Mouse (Mus musculus) midbrain, embryonic 12.5 days (tissue): ENCODE data around the gene Armc8. TPM values are rescaled to one million over a fixed set of nuclear protein-coding genes. Genes with fewer than 3 reads are reported as not detected.
A peak's percentile ranks its signal among the peaks of the same experiment; 100 is the strongest.

Experiments
- ATAC-seq: fragments of 200-750 bp; cut with Nextera tagmentation; 2 replicates; pipeline ENCODE4 v1.8.0; 2017; ENCODE audit warnings: low read depth, moderate TSS enrichment, moderate library complexity; ENCODE audit not compliant: low FRiP score
- H3K27ac ChIP-seq: fragments of 300-500 bp; sonication (generic); replicated peaks from 2 replicates; pipeline ENCODE4 v1.5.1; 2016; ENCODE audit warnings: mild to moderate bottlenecking
- H3K27me3 ChIP-seq: fragments of 300-500 bp; sonication (generic); 2 replicates; pipeline ENCODE4 v1.6.1; 2016; ENCODE audit warnings: mild to moderate bottlenecking
- H3K36me3 ChIP-seq: fragments of 300-500 bp; sonication (generic); 2 replicates; pipeline ENCODE4 v1.6.1; 2016
- H3K4me1 ChIP-seq: fragments of 300-500 bp; sonication (generic); 2 replicates; pipeline ENCODE4 v1.6.1; 2016
- H3K4me2 ChIP-seq: fragments of 300-500 bp; sonication (generic); replicated peaks from 2 replicates; pipeline ENCODE4 v1.6.1; 2016; ENCODE audit warnings: mild to moderate bottlenecking, moderate library complexity
- H3K4me3 ChIP-seq: fragments of 300-500 bp; sonication (generic); 2 replicates; pipeline ENCODE4 v1.5.1; 2016; ENCODE audit warnings: mild to moderate bottlenecking
- H3K9ac ChIP-seq: fragments of 300-500 bp; sonication (generic); replicated peaks from 2 replicates; pipeline ENCODE4 v1.6.1; 2016; ENCODE audit warnings: mild to moderate bottlenecking, moderate library complexity
- H3K9me3 ChIP-seq: fragments of 300-500 bp; sonication (generic); 2 replicates; pipeline ENCODE4 v1.6.1; 2016; ENCODE audit warnings: mild to moderate bottlenecking
- WGBS: fragments of 180-500 bp; shearing (Covaris S2); methylation state at CpG from one replicate; pipeline ENCODE4 v1.1.7; 2016; 5-methylcytosine and 5-hydroxymethylcytosine counted together
- polyA plus RNA-seq: library from polyadenylated mRNA; unstranded; fragments of >200 nt; fragmentation: Nextera tagmentation; extraction: Ambion mirVana; gene quantifications from 2 replicates; pipeline ENCODE4 v1.2.1, GENCODE M21; 2016

Gene Armc8
- polyA plus RNA-seq, 1 experiment from 2014 or later: 40.9 TPM

DNA sequence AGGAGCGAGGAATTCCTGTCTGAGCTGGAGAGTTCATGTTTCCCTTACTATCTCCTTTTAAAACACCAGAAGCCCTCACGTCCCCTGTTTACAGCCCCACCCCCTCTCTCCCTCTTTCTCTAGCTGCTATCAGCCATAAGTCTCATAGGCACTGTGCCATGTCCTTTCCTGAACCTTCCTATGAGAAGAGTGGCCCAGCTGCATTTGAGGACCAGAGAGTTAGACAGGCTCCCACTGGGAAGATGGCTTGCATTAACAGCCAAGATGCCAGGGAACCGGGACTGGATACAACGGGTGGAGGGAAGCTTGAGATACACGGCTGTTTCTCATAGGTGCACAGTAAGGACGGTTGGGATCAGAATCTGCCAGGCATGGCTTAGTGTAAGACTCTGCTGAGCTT is 103.8 kb downstream of the Armc8 start:
- no peak for ATAC-seq
- no peaks in the 10 kb centered on the region for H3K9me3 ChIP-seq

DNA sequence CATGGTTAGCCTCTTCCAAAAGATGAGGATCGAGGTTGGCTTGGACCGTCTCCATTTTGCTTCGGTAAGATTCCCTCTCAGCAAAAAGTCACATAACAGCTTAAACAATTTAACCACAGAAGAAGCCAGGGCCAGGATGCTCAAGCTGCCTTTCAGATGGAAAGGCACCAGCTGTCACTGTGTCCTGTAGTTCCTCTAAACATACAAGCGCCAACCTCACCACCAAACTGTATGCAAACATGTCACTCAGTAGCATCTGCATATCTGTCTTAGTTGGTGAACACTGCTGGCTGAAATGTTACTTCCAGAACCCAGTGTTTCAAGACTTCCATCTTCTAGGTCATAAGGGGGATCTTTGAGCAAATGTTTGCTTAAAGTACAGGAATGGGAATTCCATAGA is 109.0 kb downstream of the Armc8 start:
- Histone ChIP-seq H3K4me2 (no peak overlapping the region), H3K4me3 (no peak overlapping the region), H3K9me3 (no peaks in the 10 kb centered on the region), H3K9ac (no peak overlapping the region), H3K27me3 (no peaks in the 10 kb centered on the region), H3K27ac (no peak overlapping the region), H3K4me1 (no peaks in the 10 kb centered on the region), H3K36me3 (no peaks in the 10 kb centered on the region)
- 95% methylated on average over 4 of the region's 4 CpGs for WGBS
- no peak for ATAC-seq

More for the DNA sequence above, 103.8 kb downstream of the Armc8 start:
- no peak overlapping the region for H3K4me2 ChIP-seq
- H3K4me1 ChIP-seq: no peaks in the 10 kb centered on the region
- 76% methylated on average over 6 of the region's 6 CpGs for WGBS
- H3K27ac ChIP-seq: no peak overlapping the region
- H3K27me3 ChIP-seq: no peaks in the 10 kb centered on the region
- no peak overlapping the region for H3K4me3 ChIP-seq
- no peaks in the 10 kb centered on the region for H3K36me3 ChIP-seq
- no peak overlapping the region for H3K9ac ChIP-seq

DNA sequence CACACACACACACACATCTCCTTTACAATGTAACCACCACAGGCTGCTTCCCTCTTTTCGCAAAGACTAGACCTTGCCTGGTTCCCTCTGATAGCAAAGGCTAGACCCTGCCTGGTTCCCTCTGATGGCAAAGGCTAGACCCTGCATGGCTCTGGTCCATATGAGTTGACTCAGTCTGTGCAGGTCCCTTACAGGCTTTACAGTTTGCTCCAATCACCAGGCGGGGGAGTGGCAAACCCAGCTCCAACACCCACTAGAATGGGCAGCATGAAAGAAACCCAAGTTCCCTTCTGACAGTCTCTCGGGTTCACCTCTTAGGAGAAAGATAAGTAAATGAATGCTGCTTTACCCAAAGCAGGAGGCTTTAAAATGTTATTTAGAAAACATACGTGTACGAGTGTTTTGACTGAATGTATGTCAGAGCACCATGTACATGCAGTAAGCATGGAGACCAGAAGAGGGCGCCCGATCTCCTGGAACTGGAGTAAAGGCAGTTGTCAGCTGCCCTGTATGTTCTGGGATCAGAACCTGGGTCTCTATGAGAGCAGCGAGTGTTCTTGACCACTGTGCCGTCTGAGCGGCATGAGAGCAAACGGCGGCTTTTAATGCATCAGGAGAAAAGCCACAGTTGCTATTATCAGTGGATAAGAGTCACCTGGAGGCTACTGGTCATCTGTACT is 110.0 kb downstream of the Armc8 start:
- Histone ChIP-seq H3K4me3 (no peak overlapping the region), H3K4me2 (no peak overlapping the region), H3K27me3 (no peaks in the 10 kb centered on the region), H3K9me3 (no peaks in the 10 kb centered on the region), H3K36me3 (no peaks in the 10 kb centered on the region), H3K9ac (no peak overlapping the region), H3K27ac (no peak overlapping the region), H3K4me1 (no peaks in the 10 kb centered on the region)
- ATAC-seq: no peak
- WGBS: 46% methylated on average over 12 of the region's 12 CpGs

DNA sequence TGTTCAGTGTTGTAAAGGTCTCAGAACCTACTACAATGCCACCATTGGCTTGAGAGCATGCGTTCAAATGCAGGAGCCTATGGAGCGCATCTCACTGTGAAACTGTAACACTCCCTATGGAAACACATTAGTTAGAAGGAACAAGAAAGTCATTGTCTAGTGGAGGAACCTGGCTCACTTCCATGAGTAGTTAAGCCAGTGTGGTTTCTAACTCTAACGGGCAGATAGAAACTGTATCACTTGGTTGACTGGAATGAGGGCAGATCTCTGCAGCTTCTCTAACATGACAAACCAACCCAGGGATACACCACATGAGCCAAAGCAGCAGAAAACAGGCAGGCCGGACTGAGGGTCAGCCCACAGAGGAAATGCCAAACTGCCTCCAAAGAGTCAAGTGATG is 114.5 kb downstream of the Armc8 start:
- Histone ChIP-seq H3K4me3 (no peak overlapping the region), H3K27ac (no peak overlapping the region), H3K4me2 (no peak overlapping the region), H3K9me3 (no peaks in the 10 kb centered on the region), H3K4me1 (0 out of 2 replicates have a peak, but pooled peaks cover 10% of the 10 kb centered on the region), H3K36me3 (no peaks in the 10 kb centered on the region), H3K27me3 (peaks cover 9% of the 10 kb centered on the region), H3K9ac (no peak overlapping the region)
- no peak for ATAC-seq
- WGBS: 86% methylated on average over 4 of the region's 4 CpGs

DNA sequence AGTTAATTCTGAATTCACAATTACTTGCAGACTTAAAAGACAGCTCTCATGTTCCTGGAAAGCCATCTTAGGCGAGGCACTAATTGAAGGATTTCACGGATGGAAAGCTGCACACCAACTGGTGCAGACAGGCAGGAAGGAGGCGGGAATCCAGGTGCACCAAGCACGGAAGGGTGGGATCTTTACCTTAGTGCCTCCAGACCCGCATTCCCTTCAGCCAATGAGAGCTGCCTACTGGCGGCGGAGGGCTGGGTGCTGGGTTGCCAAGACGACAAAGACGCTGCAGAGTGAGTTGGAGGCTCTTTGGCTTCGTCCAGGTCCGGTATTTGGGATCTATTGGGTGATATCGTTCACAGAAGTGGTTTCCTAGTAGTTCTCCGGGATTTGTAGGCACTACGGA is 117.5 kb downstream of the Armc8 start, which contains the start of gene Nme9:
Gene Nme9 (plus strand): TSS at position 315 of the 400 bp plus-strand sequence.
- H3K9ac ChIP-seq: no peak within 1 kb of the TSS
- H3K4me2 ChIP-seq: peak within 1 kb of the TSS; percentile 14
- H3K4me3 ChIP-seq: no peak within 1 kb of the TSS

DNA sequence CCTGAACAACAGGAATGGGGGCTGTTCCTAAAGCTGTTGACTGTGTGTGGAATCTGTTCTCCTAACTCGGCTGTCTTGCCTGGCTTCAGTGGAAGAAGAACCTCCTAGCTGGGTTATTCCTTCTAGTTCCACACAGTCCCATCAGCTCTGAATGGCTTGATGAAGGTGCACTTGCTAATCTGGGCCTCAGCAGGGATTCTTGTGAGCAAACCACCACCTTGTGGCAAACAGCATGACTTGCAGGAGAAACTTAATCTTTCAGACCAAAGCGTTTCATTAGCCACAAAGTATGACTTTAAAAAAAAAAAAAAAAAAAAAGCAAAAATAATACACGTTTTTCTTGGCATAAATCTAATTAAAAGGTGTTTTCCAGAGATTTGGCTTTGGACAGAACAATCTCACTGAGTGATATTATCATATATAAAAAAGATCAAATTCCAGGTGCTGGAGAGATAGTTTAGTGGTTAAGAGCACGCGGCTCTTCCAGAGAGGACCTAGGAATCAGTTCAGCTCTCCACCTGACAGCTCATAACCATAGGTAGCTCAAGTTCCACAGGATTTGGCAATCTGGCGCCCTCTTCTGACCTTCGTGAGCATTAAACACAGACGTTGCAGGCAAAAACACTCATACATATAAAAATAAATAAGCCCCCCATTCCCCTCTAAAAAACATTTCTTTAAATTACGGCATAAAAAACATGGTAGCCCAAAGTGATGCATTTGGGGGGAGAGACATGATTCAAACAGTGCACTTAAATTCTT is 118.6 kb downstream of the Armc8 start:
- no peak overlapping the region for H3K4me3 ChIP-seq
- H3K9me3 ChIP-seq: no peaks in the 10 kb centered on the region
- 46% methylated on average over 9 of the region's 9 CpGs for WGBS
- H3K27ac ChIP-seq: no peak overlapping the region
- ATAC-seq: no peak
- H3K9ac ChIP-seq: no peak overlapping the region
- peaks cover 9% of the 10 kb centered on the region for H3K27me3 ChIP-seq
- H3K4me2 ChIP-seq: no peak overlapping the region
- no peaks in the 10 kb centered on the region for H3K36me3 ChIP-seq
- 0 out of 2 replicates have a peak, but pooled peaks cover 10% of the 10 kb centered on the region for H3K4me1 ChIP-seq

More for the DNA sequence above, 117.5 kb downstream of the Armc8 start, which contains the start of gene Nme9:
- Histone ChIP-seq H3K4me1 (0 out of 2 replicates have a peak, but pooled peaks cover 10% of the 10 kb centered on the region), H3K27me3 (peaks cover 9% of the 10 kb centered on the region), H3K27ac (no peak within 1 kb of the TSS), H3K36me3 (no peaks in the 10 kb centered on the region), H3K9me3 (no peaks in the 10 kb centered on the region)
- ATAC-seq: no peak
- 10% methylated on average over 14 of the region's 14 CpGs for WGBS

DNA sequence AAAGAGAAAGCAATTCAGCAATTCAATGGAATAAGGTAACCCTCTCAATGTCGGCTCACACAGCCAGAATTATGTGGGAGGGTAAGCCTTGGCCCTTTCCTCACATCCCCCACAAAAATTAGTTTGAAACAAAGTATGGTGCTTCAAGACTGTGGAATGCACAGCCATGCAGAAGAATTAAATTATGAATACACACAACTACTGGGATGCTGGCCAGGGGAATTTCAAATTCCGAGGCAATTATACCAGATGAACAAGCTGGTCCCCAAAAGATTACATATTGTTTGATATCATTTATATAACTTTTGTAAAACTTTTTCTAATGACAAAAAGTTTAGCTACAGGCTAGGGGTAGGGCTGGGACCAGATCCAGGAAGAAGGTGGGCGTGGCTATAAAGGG is 121.4 kb downstream of the Armc8 start:
- H3K4me1 ChIP-seq: 0 out of 2 replicates have a peak, but pooled peaks cover 10% of the 10 kb centered on the region
- H3K36me3 ChIP-seq: no peaks in the 10 kb centered on the region
- H3K27ac ChIP-seq: no peak overlapping the region
- WGBS: 81% methylated on average over 3 of the region's 3 CpGs
- no peak overlapping the region for H3K4me3 ChIP-seq
- no peak for ATAC-seq
- H3K9me3 ChIP-seq: no peaks in the 10 kb centered on the region
- peaks cover 9% of the 10 kb centered on the region for H3K27me3 ChIP-seq
- H3K9ac ChIP-seq: no peak overlapping the region
- H3K4me2 ChIP-seq: no peak overlapping the region

DNA sequence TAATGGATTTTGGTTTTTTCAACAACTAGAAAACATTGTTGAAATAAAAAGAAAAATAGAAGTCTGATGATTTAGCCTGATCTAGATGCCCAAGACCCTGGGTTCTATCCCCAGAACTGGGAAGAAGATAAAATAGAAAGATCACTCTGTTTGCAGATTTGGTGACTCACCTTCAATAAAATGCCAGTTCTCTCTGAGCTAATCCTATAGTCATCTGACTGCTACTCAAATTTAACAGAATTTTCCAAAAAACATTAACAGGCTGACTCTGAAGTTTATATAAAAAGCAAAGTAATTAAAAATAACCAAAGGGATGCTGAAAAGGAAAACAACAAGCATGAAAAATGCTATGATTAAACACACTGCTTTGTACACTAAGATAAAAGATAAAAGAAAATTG is 122.4 kb downstream of the Armc8 start:
- H3K4me3 ChIP-seq: no peak overlapping the region
- no peaks in the 10 kb centered on the region for H3K9me3 ChIP-seq
- no peak for ATAC-seq

DNA sequence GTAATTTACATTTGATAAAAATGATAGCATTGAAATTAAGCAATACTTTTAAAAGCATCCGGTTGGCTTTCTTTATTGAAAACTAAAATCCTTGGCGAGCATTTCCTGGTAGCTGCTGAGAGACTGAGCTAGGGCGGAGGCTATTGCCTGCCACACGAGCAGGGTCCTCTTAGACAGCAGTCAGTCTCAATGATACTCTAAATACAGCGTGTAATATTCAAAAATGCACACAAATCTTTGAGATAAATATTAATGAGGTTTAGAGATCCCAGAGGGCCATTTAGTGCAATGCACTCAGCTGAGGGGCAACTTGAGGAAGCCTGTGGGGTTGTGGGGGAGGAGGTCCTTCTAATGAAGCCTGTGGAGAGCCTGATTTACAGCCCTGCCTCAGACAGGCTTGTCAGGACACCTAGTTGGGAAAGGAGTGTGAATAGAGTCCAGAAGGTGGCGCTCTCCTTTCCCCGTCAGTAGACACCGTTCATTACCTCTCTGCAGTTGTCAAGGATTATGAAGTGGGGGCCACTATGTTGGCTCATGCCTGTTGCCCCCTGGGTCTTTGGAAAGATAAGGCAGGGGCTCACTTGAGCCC is 124.0 kb downstream of the Armc8 start:
- Histone ChIP-seq H3K4me1 (0 out of 2 replicates have a peak, but pooled peaks cover 2% of the 10 kb centered on the region), H3K9ac (no peak overlapping the region), H3K9me3 (no peaks in the 10 kb centered on the region), H3K27ac (no peak overlapping the region), H3K27me3 (no peaks in the 10 kb centered on the region), H3K4me2 (no peak overlapping the region), H3K36me3 (no peaks in the 10 kb centered on the region), H3K4me3 (no peak overlapping the region)
- WGBS: 39% methylated on average over 8 of the region's 8 CpGs
- peak; percentile 71 for ATAC-seq

More for the DNA sequence above, 122.4 kb downstream of the Armc8 start:
- no peak overlapping the region for H3K4me2 ChIP-seq
- no peak overlapping the region for H3K9ac ChIP-seq
- 0 out of 2 replicates have a peak, but pooled peaks cover 7% of the 10 kb centered on the region for H3K4me1 ChIP-seq
- H3K27ac ChIP-seq: no peak overlapping the region
- peaks cover 3% of the 10 kb centered on the region; the same call in 1 of the 2 replicates for H3K27me3 ChIP-seq
- H3K36me3 ChIP-seq: no peaks in the 10 kb centered on the region

DNA sequence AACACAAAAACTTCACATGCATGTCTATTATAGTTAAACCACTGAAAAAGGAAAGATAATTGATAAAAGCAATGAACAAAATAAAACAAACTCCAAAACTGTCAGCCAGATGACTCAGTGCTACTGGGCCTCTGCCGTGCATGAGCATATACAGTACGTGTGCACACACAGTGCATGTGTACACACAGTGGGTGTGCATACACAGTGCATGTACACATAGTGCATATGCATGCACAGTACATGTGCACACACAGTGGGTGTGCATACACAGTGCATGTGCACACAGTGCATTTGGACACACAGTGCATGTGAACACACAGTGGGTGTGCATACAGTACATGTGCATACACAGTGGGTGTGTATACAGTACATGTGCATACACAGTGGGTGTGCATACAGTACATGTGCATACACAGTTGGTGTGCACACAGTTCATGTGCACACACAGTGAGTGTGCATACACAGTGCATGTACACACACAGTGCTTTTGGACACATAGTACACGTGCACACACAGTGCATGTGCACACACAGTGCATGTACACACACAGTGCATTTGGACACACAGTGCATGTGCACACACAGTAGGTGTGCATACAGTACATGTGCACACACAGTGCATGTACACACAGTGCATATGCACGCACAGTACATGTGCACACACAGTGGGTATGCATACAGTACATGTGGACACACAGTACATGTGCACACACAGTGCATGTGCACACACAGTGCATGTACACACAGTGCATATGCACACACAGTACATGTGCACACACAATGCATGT is 126.9 kb downstream of the Armc8 start:
- Histone ChIP-seq H3K9me3 (no peaks in the 10 kb centered on the region), H3K9ac (no peak overlapping the region), H3K4me1 (peaks cover 6% of the 10 kb centered on the region), H3K36me3 (no peaks in the 10 kb centered on the region), H3K4me3 (no peak overlapping the region), H3K27me3 (peaks cover 24% of the 10 kb centered on the region), H3K4me2 (no peak overlapping the region), H3K27ac (no peak overlapping the region)
- 92% methylated on average over 4 of the region's 4 CpGs for WGBS
- no peak for ATAC-seq

DNA sequence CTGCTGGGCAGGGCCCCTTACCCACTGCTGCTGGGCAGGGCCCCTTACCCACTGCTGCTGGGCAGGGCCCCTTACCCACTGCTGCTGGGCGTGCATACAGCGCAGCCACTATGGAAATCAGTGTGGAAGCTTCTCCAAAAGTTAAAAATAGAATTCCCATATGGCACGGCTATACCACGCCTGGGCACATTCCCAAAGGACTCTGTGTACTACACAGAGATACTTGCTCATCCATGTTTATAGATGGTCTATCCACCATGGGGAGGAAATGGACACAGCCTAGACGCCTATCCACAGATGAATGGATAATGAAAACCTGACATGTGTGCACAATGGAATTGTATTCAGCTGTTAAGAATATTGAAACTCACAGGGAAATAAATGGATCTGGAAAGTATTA is 127.8 kb downstream of the Armc8 start:
- Histone ChIP-seq H3K27me3 (peaks cover 25% of the 10 kb centered on the region), H3K4me1 (peaks cover 6% of the 10 kb centered on the region), H3K4me2 (no peak overlapping the region), H3K36me3 (no peaks in the 10 kb centered on the region), H3K27ac (no peak overlapping the region), H3K4me3 (no peak overlapping the region), H3K9ac (no peak overlapping the region), H3K9me3 (no peaks in the 10 kb centered on the region)
- 84% methylated on average over 5 of the region's 5 CpGs for WGBS
- ATAC-seq: no peak
